Mouse (Mus musculus) leukemia stem cell, adult 10-12 weeks (primary cell): Measurements from ENCODE around the gene Kifc1. TPM values are rescaled to one million over a fixed set of nuclear protein-coding genes. Genes with fewer than 3 reads are reported as not detected.

Experiments
- polyA plus RNA-seq: library from polyadenylated mRNA; stranded (reverse); fragments of >175 nt; gene quantifications from 2 replicates; pipeline ENCODE4 v1.2.3, GENCODE M21; 2012; ENCODE audit warnings: low replicate concordance

Kifc1 gene
- polyA plus RNA-seq = 74.4 and 87.4 TPM in 2 replicates

DNA sequence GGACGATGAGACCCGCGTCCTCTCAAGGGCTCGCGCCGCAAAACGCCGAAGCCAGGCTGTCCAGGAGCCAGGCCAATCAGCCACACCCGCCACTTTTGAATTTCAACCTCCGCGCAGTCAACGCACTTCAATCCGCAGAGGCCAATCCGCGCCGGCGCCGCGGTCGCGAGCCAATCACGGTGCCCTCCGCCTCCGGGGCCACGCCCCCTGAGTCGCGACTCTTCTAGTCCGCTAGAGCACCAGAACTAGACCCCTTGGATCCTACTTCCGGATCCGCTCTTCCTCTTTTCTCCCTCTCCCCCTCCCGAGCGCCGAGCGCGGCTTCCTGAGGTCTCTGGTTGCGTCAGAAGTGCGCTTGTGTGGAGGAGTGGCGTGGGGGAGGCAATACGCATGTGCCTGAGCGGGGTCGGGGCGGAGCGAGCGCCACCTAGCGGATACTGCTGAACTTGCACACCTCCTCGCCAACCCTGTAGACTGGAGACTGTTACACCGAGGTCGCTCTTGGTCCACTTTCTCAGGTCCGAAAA is at the start of gene Kifc1:
Gene Kifc1 (minus strand): TSS at position 129 of the 527 bp plus-strand sequence.

GRCm38 (mm10) chr17:33929371-33930279 is 39.2 kb upstream of the Kifc1 start, which contains the start of gene Rgl2:
Rgl2 (plus strand) TSS chr17:33929543.

GRCm38 (mm10) chr17:33915671-33916250 is 25.3 kb upstream of the Kifc1 start, which contains the start of the genes Tapbp and Zbtb22:
Tapbp (plus strand) TSS chr17:33915899.
Zbtb22 (plus strand) TSS chr17:33915904.

GRCm38 (mm10) chr17:33909077-33909868 is 18.8 kb upstream of the Kifc1 start, which contains the start of gene Daxx:
Daxx (plus strand) TSS chr17:33909414.

GRCm38 (mm10) chr17:33904835-33905234 is 14.4 kb upstream of the Kifc1 start, which contains the start of gene Platr17:
Platr17 (plus strand) TSS chr17:33905135.

GRCm38 (mm10) chr17:33873537-33873936 is 16.9 kb downstream of the Kifc1 start, which contains the start of gene Gm7029:
Gm7029 (plus strand) TSS chr17:33873837.

DNA sequence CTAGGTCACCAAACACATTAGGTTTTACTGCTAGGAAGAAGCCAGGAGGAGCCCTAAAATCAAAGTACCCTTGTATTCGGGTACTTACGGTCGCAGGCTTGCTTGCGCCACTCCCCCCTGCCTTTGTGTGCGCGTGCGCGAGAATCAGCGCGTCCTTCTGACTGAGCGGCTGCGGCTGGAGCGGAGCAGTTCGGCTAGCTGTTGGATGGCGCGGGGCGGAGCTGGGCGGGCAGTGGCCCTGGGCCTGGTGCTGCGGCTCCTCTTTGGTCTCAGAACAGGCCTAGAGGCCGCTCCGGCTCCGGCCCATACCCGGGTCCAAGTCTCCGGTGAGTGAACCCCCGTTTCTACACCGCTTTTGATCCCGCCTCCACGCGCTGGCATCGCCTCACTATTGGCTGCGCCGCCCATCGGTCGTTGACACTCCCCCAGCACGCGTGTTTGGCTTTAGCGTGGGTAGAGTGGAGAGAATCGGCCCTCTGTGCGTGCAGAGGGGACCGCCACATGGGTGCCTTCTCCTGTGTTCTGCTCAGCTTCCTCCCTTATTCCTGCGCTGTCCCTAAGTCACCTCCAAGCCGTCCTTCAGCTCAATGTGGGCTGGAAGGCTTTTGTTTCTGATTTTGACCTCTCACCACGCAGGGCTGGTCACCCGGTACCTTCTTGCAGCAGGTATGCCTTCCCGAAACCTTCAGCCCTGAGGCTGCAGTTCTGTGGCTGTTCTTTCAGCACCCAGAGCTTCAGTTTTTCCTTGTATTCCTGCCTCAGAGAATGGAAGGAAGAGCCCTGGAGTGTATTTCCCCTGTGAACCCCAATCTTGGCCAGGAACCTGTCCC is 47.3 kb downstream of the Kifc1 start, which contains the start of gene Cd320:
Gene Cd320 (plus strand): TSS at position 126 of the 830 bp plus-strand sequence.

Other genes with a start within 250 kb of the Kifc1 start
- 235 and 638 TPM in 2 replicates for gene Hnrnpm, start 203.8 kb downstream of the Kifc1 start, polyA plus RNA-seq
- 32.8 and 113 TPM in 2 replicates for gene March2, start 172.0 kb downstream of the Kifc1 start, polyA plus RNA-seq
- gene Rab11b, start 130.1 kb downstream of the Kifc1 start, polyA plus RNA-seq = 96.5 and 233 TPM in 2 replicates
- 3.9 and 15.1 TPM in 2 replicates for gene Angptl4, start 108.8 kb downstream of the Kifc1 start, polyA plus RNA-seq
- gene Kank3, start 80.1 kb downstream of the Kifc1 start, polyA plus RNA-seq = 2.1 and 3.0 TPM in 2 replicates
- 128 and 1,150 TPM in 2 replicates for gene Rps28, start 66.1 kb downstream of the Kifc1 start, polyA plus RNA-seq
- gene Ndufa7, start 66.1 kb downstream of the Kifc1 start, polyA plus RNA-seq = 623 and 660 TPM in 2 replicates
- gene Cd320, start 47.6 kb downstream of the Kifc1 start, polyA plus RNA-seq = 29.9 and 33.2 TPM in 2 replicates
- gene Gm7029, start 16.8 kb downstream of the Kifc1 start, polyA plus RNA-seq = not detected in 2 replicates
- not detected in 2 replicates for gene Platr17, start 14.5 kb upstream of the Kifc1 start, polyA plus RNA-seq
- gene Daxx, start 18.8 kb upstream of the Kifc1 start, polyA plus RNA-seq = 28.6 and 32.1 TPM in 2 replicates
- gene Tapbp, start 25.2 kb upstream of the Kifc1 start, polyA plus RNA-seq = 473 and 728 TPM in 2 replicates
- 60.2 and 119 TPM in 2 replicates for gene Zbtb22, start 25.2 kb upstream of the Kifc1 start, polyA plus RNA-seq
- gene Rgl2, start 38.9 kb upstream of the Kifc1 start, polyA plus RNA-seq = 141 and 230 TPM in 2 replicates
- 74.5 and 89.8 TPM in 2 replicates for gene Pfdn6, start 49.7 kb upstream of the Kifc1 start, polyA plus RNA-seq
- 94.9 and 266 TPM in 2 replicates for gene Wdr46, start 50.0 kb upstream of the Kifc1 start, polyA plus RNA-seq
- gene B3galt4, start 60.8 kb upstream of the Kifc1 start, polyA plus RNA-seq = 16.7 and 18.6 TPM in 2 replicates
- 51.6 and 65.2 TPM in 2 replicates for gene Vps52, start 65.2 kb upstream of the Kifc1 start, polyA plus RNA-seq
- gene Rps18, start 65.3 kb upstream of the Kifc1 start, polyA plus RNA-seq = 29.1 and 64.5 TPM in 2 replicates
- 253 and 752 TPM in 2 replicates for gene H2-K1, start 109.7 kb upstream of the Kifc1 start, polyA plus RNA-seq
- gene Ring1, start 134.0 kb upstream of the Kifc1 start, polyA plus RNA-seq = 42.1 and 63.7 TPM in 2 replicates
- gene H2-Ke6, start 137.4 kb upstream of the Kifc1 start, polyA plus RNA-seq = 50.7 and 105 TPM in 2 replicates
- 36.5 and 105 TPM in 2 replicates for gene Slc39a7, start 141.0 kb upstream of the Kifc1 start, polyA plus RNA-seq
- 269 and 299 TPM in 2 replicates for gene Rxrb, start 141.2 kb upstream of the Kifc1 start, polyA plus RNA-seq
- gene Col11a2, start 148.8 kb upstream of the Kifc1 start, polyA plus RNA-seq = 8.5 and 40.3 TPM in 2 replicates
- gene H2-Oa, start 201.7 kb upstream of the Kifc1 start, polyA plus RNA-seq = 9.6 and 71.7 TPM in 2 replicates
- 29.6 and 120 TPM in 2 replicates for gene H2-DMa, start 228.9 kb upstream of the Kifc1 start, polyA plus RNA-seq
- gene Brd2, start 232.0 kb upstream of the Kifc1 start, polyA plus RNA-seq = 446 and 549 TPM in 2 replicates